Mouse (Mus musculus) G1E (cell line): Measurements from ENCODE around the gene Tex38. TPM values are rescaled to one million over a fixed set of nuclear protein-coding genes. Genes with fewer than 3 reads are reported as not detected.

Experiments used
- ATAC-seq: 2 replicates; pipeline ENCODE4 v1.8.0; 2016; ENCODE audit warnings: mild to moderate bottlenecking; ENCODE audit not compliant: insufficient number of reproducible peaks, poor library complexity, low FRiP score, severe bottlenecking; ENCODE audit errors: extremely low read depth
- DNase-seq: peaks from one replicate; pipeline ENCODE4 v3.0.0; 2012; ENCODE audit warnings: low spot score
- H3K27me3 ChIP-seq: 2 replicates; pipeline ENCODE4 v1.6.1; 2012; ENCODE audit warnings: mild to moderate bottlenecking, low read length, inconsistent platforms; ENCODE audit not compliant: insufficient read depth
- H3K36me3 ChIP-seq: replicated peaks from 2 replicates; pipeline ENCODE3; 2012; ENCODE audit warnings: mild to moderate bottlenecking, inconsistent platforms
- H3K4me1 ChIP-seq: 2 replicates; pipeline ENCODE4 v1.6.1; 2012; ENCODE audit warnings: low read depth, low read length, inconsistent platforms, mixed read lengths; ENCODE audit not compliant: insufficient read depth
- H3K4me3 ChIP-seq: 2 replicates; pipeline ENCODE4 v1.5.1; 2012; ENCODE audit warnings: low read depth, mild to moderate bottlenecking, inconsistent platforms, low read length, moderate library complexity, mixed read lengths
- H3K9me3 ChIP-seq: replicated peaks from 2 replicates; pipeline ENCODE4 v1.6.1; 2012; ENCODE audit warnings: inconsistent platforms
- CTCF ChIP-seq: IDR thresholded peaks from 2 replicates; pipeline ENCODE4 v1.5.1; 2012; ENCODE audit warnings: low read depth, low read length, inconsistent platforms, mixed read lengths
- GATA1 ChIP-seq: IDR thresholded peaks from 2 replicates; pipeline ENCODE4 v1.6.1; 2012; ENCODE audit warnings: borderline replicate concordance, low read length, inconsistent platforms, mixed read lengths
- GATA2 ChIP-seq: IDR thresholded peaks from 2 replicates; pipeline ENCODE4 v1.6.1; 2012; ENCODE audit warnings: low read depth, low read length, inconsistent platforms, borderline replicate concordance
- POLR2AphosphoS5 ChIP-seq: IDR thresholded peaks from 2 replicates; pipeline ENCODE4 v1.6.1; 2012; ENCODE audit warnings: low read depth, low read length, inconsistent platforms; ENCODE audit not compliant: insufficient replicate concordance
- TAL1 ChIP-seq: conservative IDR thresholded peaks from 2 replicates; pipeline ENCODE4 v1.6.1; 2012; ENCODE audit warnings: low read depth, low read length, inconsistent platforms, mixed read lengths
- polyA plus RNA-seq: library from polyadenylated mRNA; stranded (reverse); fragments of >175 nt; gene quantifications from 2 replicates; pipeline ENCODE4 v1.2.3, GENCODE M21; 2012
- total RNA-seq, 2 experiments: library from RNA; stranded (forward) in 1 of 2; stranded (reverse) in 1 of 2; fragments of 200-1000 nt in 1 of 2; fragments of >200 nt in 1 of 2; fragmentation: Nextera tagmentation in 1 of 2; gene quantifications; 2 replicates each; pipeline ENCODE4 v1.2.3; 2014 to 2017

Gene Tex38
- total RNA-seq (2014; fragmentation: Nextera tagmentation) = not detected in 2 replicates
- total RNA-seq (2017) = 0.23 TPM in 1 of 2 replicates, not detected in the other
- not detected in 2 replicates for polyA plus RNA-seq

DNA sequence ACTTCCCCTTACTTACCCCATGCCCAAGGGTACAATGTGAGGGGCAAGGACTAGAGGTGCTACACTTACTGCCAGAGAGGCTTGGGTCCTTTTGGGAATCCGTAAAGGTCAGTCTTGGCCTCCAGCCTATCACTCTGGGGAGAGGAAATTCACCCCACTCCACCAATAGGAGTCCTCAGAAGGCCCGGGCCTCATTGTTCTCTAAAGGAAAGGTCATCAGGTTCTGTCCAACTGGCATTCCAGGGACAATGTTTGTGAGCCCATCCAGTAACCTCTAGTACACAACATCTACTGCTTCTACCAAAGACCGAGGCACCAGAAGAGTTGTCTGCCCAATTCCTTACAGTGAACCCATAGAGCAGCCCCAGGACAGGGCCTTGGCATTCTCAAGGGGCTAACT, at the start of gene Tex38:
Gene Tex38 (minus strand): TSS at position 101 of the 400 bp plus-strand sequence.
- no peaks in the 10 kb centered on the region for H3K9me3 ChIP-seq
- no peak within 1 kb of the TSS for H3K4me3 ChIP-seq
- ATAC-seq = no peak
- H3K27me3 ChIP-seq = peaks cover 7% of the 10 kb centered on the region; the same call in 1 of the 2 replicates
- peaks cover 21% of the 10 kb centered on the region for H3K36me3 ChIP-seq
- peaks cover 14% of the 10 kb centered on the region for H3K4me1 ChIP-seq
- no peak for TF ChIP-seq TAL1
- no peak for TF ChIP-seq GATA1
- TF ChIP-seq POLR2AphosphoS5 = no peak
- no peak for TF ChIP-seq CTCF
- TF ChIP-seq GATA2 = no peak
- DNase-seq = no peak

- Histone ChIP-seq H3K4me1 (peaks cover 33% of the 10 kb centered on the region), H3K27me3 (no peaks in the 10 kb centered on the region), H3K4me3 (no peak overlapping the region), H3K9me3 (no peaks in the 10 kb centered on the region), H3K36me3 (peaks cover 60% of the 10 kb centered on the region)
- ATAC-seq = no peak
- DNase-seq = no peak
- no peak for TF ChIP-seq GATA1
- no peak for TF ChIP-seq TAL1
- TF ChIP-seq POLR2AphosphoS5 = no peak
- TF ChIP-seq CTCF = no peak
- TF ChIP-seq GATA2 = no peak
Measured at GRCm38 (mm10) chr4:115830491-115830890, 49.7 kb upstream of the Tex38 start.

GRCm38 (mm10) chr4:115828572-115828902, 47.7 kb upstream of the Tex38 start:
- DNase-seq = no peak
- no peak for TF ChIP-seq POLR2AphosphoS5
- TF ChIP-seq CTCF = no peak
- no peak for TF ChIP-seq GATA2
- no peak for TF ChIP-seq GATA1
- TF ChIP-seq TAL1 = no peak
- H3K36me3 ChIP-seq = peaks cover 42% of the 10 kb centered on the region
- peak overlapping the region; percentile 80 for H3K4me3 ChIP-seq
- peaks cover 46% of the 10 kb centered on the region for H3K4me1 ChIP-seq
- no peaks in the 10 kb centered on the region for H3K27me3 ChIP-seq
- no peaks in the 10 kb centered on the region for H3K9me3 ChIP-seq
- ATAC-seq = no peak

- H3K27me3 ChIP-seq = no peaks in the 10 kb centered on the region
- H3K9me3 ChIP-seq = no peaks in the 10 kb centered on the region
- H3K36me3 ChIP-seq = peaks cover 37% of the 10 kb centered on the region
- DNase-seq = peak; percentile 79
- H3K4me3 ChIP-seq = peak within 1 kb of the TSS; percentile 80
- peaks cover 46% of the 10 kb centered on the region for H3K4me1 ChIP-seq
- TF ChIP-seq GATA2 = no peak
- no peak for TF ChIP-seq TAL1
- TF ChIP-seq POLR2AphosphoS5 = no peak
- TF ChIP-seq CTCF = no peak
- TF ChIP-seq GATA1 = no peak
- peak; percentile 93 for ATAC-seq
Measured at GRCm38 (mm10) chr4:115827888-115828571, 47.2 kb upstream of the Tex38 start, which contains the start of gene Mob3c. Mob3c (plus strand) TSS chr4:115828092.

DNA sequence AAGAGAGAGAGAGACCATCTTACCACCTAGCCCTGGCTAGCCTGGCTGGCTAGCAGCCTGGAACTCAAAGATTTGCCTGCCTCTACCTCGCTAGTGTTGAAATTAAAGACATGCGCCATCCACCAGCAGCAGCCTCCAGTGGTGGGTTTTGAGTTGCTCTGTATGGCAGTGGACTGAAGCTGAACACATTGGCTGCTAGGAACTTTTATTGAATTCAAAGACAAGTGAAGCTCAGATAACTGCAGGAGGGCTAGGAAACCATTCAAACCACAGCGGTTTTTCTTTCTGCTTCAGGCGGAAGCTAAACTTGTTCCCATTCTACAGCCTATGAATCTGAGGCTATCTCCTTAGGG, 46.7 kb upstream of the Tex38 start:
- no peak for ATAC-seq
- TF ChIP-seq GATA2 (no peak), CTCF (no peak), TAL1 (no peak), GATA1 (no peak)
- Histone ChIP-seq H3K4me1 (peaks cover 46% of the 10 kb centered on the region), H3K4me3 (peak overlapping the region; percentile 80), H3K36me3 (peaks cover 35% of the 10 kb centered on the region), H3K9me3 (no peaks in the 10 kb centered on the region), H3K27me3 (no peaks in the 10 kb centered on the region)
- no peak for DNase-seq

GRCm38 (mm10) chr4:115827066-115827465, 46.2 kb upstream of the Tex38 start:
- ATAC-seq (no peak), DNase-seq (no peak)
- TF ChIP-seq POLR2AphosphoS5 = no peak
- no peak for TF ChIP-seq CTCF
- no peak for TF ChIP-seq GATA1
- no peak for TF ChIP-seq GATA2
- TF ChIP-seq TAL1 = no peak

DNA sequence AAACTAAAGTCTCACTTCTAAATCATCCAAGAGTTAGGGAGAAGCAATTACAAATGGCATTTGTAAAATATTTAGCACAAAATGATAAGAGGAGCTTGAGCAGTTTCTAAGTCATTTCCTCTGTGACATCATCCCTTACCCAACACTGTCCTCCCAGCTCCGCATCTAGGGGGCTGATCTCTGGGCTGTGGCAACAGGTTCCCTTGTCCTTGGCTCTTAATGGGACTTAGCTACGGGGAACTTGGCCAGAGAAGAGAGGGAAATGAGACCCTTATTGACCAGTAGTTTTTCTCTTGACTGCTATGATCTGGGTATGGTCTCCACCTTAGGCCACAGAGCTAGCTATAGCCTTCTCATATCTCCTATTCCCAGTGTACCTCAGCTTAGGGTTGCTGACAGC, 44.5 kb upstream of the Tex38 start:
- no peak for ATAC-seq
- H3K4me3 ChIP-seq = no peak overlapping the region

More at GRCm38 (mm10) chr4:115827066-115827465, 46.2 kb upstream of the Tex38 start:
- no peaks in the 10 kb centered on the region for H3K27me3 ChIP-seq
- peaks cover 30% of the 10 kb centered on the region for H3K36me3 ChIP-seq
- H3K4me3 ChIP-seq = no peak overlapping the region; the same call in 1 of the 2 replicates
- peaks cover 46% of the 10 kb centered on the region for H3K4me1 ChIP-seq
- H3K9me3 ChIP-seq = no peaks in the 10 kb centered on the region

More for the DNA sequence above, 44.5 kb upstream of the Tex38 start:
- DNase-seq = no peak
- Histone ChIP-seq H3K27me3 (peaks cover under 1% of the 10 kb centered on the region; the same call in 1 of the 2 replicates), H3K36me3 (peaks cover 19% of the 10 kb centered on the region), H3K9me3 (no peaks in the 10 kb centered on the region), H3K4me1 (peaks cover 46% of the 10 kb centered on the region)
- no peak for TF ChIP-seq POLR2AphosphoS5
- TF ChIP-seq CTCF = no peak
- no peak for TF ChIP-seq GATA2
- no peak for TF ChIP-seq TAL1
- TF ChIP-seq GATA1 = no peak
